Mouse (Mus musculus) ES-E14 (cell line): Measurements from ENCODE around the gene Cux2.

Experiments used
- CHD2 ChIP-seq: IDR thresholded peaks from 2 replicates; pipeline ENCODE4 v1.6.1; 2014; ENCODE audit warnings: mild to moderate bottlenecking, low read depth, low read length, inconsistent platforms
- MAFK ChIP-seq: IDR thresholded peaks from 2 replicates; pipeline ENCODE4 v1.6.1; 2014; ENCODE audit warnings: mild to moderate bottlenecking, low read depth, low read length, inconsistent platforms; ENCODE audit not compliant: insufficient read depth
- ZC3H11A ChIP-seq: IDR thresholded peaks from 2 replicates; pipeline ENCODE4 v1.6.1; 2012; ENCODE audit warnings: low read depth, mild to moderate bottlenecking, inconsistent platforms, low read length, borderline replicate concordance
- ZNF384 ChIP-seq: IDR thresholded peaks from 2 replicates; pipeline ENCODE4 v1.6.1; 2012; ENCODE audit warnings: low read depth, low read length, inconsistent platforms

DNA sequence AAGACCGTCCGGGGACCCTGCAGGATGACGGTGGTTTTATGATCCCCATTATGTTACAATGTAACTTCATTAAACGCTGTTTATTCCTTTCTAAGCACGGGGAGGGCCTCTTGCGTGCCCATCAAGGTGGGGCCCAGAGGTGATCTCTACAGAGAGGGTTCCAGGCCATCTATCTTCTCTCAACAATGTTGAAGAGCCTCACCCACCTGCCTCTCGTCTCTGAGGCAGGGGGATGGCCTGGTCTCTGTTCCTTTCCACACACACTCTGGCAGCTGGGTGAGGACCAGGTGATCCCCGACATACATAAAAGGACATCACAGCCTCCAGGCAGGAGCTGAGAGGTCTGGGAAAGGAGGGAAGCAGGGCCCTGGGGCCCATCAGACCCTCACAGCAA is 100.9 kb downstream of the Cux2 start:
- TF ChIP-seq ZNF384 (no peak), CHD2 (no peak), MAFK (no peak), ZC3H11A (no peak)
